In the genomic region with DNA sequence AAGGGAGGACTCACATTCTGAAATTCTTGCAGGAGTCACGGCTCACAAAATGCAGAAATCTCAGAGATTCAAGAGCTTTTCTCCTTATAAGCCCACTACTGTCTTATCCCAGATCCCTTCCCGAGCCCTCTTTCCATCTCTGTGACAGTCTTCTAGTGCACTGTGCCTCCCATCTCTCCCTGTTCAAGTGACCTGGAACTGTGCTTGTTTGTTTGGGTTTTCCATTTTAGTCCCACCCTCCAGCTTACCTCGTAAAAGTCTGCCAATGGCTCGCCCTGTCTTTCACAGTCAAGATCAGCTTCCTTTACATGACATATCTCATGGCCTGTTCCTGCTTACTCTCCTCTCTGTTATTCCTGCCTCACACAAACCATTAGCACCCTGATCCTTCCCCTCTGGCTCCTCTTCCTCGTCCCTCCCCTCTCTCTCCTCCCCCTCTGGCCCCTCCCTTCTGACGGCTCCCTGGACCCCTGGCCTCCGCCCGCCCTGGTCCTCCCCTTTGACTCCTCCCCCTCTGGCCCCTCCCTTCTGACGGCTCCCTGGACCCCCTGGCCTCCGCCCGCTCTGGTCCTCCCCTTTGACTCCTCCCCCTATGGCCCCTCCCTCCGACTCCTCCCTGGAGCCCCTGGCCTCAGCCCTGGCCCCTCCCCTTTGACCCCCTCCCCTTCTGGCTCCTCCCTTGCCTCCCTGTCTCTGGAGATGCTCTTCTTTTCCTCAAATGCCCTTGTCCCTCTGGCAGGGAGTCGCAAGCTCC, we compare ENCODE assay signal across 10 mouse cellular contexts. TPM values are rescaled to one million over a fixed set of nuclear protein-coding genes. Genes with fewer than 3 reads are reported as not detected.
A peak's percentile ranks its signal among the peaks of the same experiment; 100 is the strongest.
DNase-seq lines count a peak whose midpoint lies in the region; ATAC-seq and TF ChIP-seq lines count a peak whose summit lies in the region.
"Had no signal": no experiment of that assay in that cellular context is flagged by ENCODE, and none has a peak within 500 bp of the region (broad histone marks: within the 10 kb centered on the region; RNA-seq: fewer than 3 reads in every experiment).

No protein-coding gene starts in this region.

- 13% methylated on average over 13 of the region's 13 CpGs for WGBS in hindbrain, postnatal 0 days
- 10% methylated on average over 13 of the region's 13 CpGs for WGBS in liver, embryonic 12.5 days (ENCODE audit: insufficient replicate concordance)

- peak overlapping the region; percentile 26 for H3K4me2 ChIP-seq in hindbrain, postnatal 0 days (ENCODE audit: low read depth, low read length)
- H3K4me2 ChIP-seq in liver, embryonic 12.5 days = 0 out of 2 replicates have a peak overlapping the region, but pooled peaks have one; percentile 14

- H3K36me3 ChIP-seq in hindbrain, postnatal 0 days (ENCODE audit: insufficient read depth, low read length) = no peaks in the 10 kb centered on the region
- no peaks in the 10 kb centered on the region for H3K36me3 ChIP-seq in liver, embryonic 12.5 days
- H3K36me3 ChIP-seq: G1E had no signal

- no peaks in the 10 kb centered on the region for H3K27me3 ChIP-seq in hindbrain, postnatal 0 days (ENCODE audit: insufficient read depth, low read length)
- no peaks in the 10 kb centered on the region for H3K27me3 ChIP-seq in liver, embryonic 12.5 days (replicated peaks)

- TF ChIP-seq CTCF in hindbrain, postnatal 0 days (IDR thresholded peaks at IDR 0.05; ENCODE audit: low read depth) = no peak

- ATAC-seq in hindbrain, postnatal 0 days = peak; percentile 53; the same call in 1 of the 2 replicates
- ATAC-seq in liver, embryonic 12.5 days = 0 out of 2 replicates have a peak, but pooled peaks have one; percentile 32
- ATAC-seq in megakaryocyte-erythroid progenitor cell, adult 5-6 weeks (replicated peaks; ENCODE audit: low FRiP score, low TSS enrichment, poor library complexity, severe bottlenecking) = no peak

- no peaks in the 10 kb centered on the region for H3K9me3 ChIP-seq in hindbrain, postnatal 0 days (ENCODE audit: low read length)
- no peaks in the 10 kb centered on the region for H3K9me3 ChIP-seq in liver, embryonic 12.5 days (replicated peaks)

- no peaks in the 10 kb centered on the region for H3K4me1 ChIP-seq in hindbrain, postnatal 0 days (ENCODE audit: insufficient read depth, low read length)
- no peaks in the 10 kb centered on the region for H3K4me1 ChIP-seq in liver, embryonic 12.5 days

- no peak overlapping the region for H3K9ac ChIP-seq in hindbrain, postnatal 0 days (replicated peaks; ENCODE audit: low read length)
- no peak overlapping the region for H3K9ac ChIP-seq in liver, embryonic 12.5 days

- no peak overlapping the region for H3K4me3 ChIP-seq in hindbrain, postnatal 0 days (ENCODE audit: low read length)
- no peak overlapping the region for H3K4me3 ChIP-seq in liver, embryonic 12.5 days
- H3K4me3 ChIP-seq: erythroblast, embryonic 14.5 days had no signal

- H3K27ac ChIP-seq in hindbrain, postnatal 0 days = no peak overlapping the region
- H3K27ac ChIP-seq in liver, embryonic 12.5 days = no peak overlapping the region

- DNase-seq in ovary, adult 18-20 months (ENCODE audit: low spot score) = peak; percentile 51
- DNase-seq in ovary, postnatal 10 days (ENCODE audit: low spot score) = no peak
- DNase-seq in gastrocnemius, postnatal 25 days = peak; percentile 54
- peak; percentile 22 for DNase-seq in hindbrain, postnatal 0 days (ENCODE audit: low spot score)
- DNase-seq in ovary, postnatal 14 days (ENCODE audit: low spot score) = peak; percentile 11
- no peak for DNase-seq in natural killer cell, adult 2 months (ENCODE audit: low spot score in 2 of 2)

RNA-seq across cellular contexts. Expression of a gene that starts 55.5 kb away (rescaled TPM):
- total RNA-seq in gastrocnemius, postnatal 25 days (2021) = 1 to 10 TPM in 1 of 2 experiments, under 1 TPM in 1; 0.62 to 1.0 TPM
- 72.9 and 79.1 TPM in 2 replicates for total RNA-seq in hindbrain, postnatal 0 days (2014; rRNA removed)
- 21.2 and 23.0 TPM in 2 replicates for polyA plus RNA-seq in hindbrain, postnatal 0 days (2015; fragmentation: Nextera tagmentation; extraction: Ambion mirVana)
- 0.32 and 0.42 TPM in 2 replicates for polyA plus RNA-seq in liver, embryonic 12.5 days (2016; fragmentation: Nextera tagmentation; extraction: Ambion mirVana)
- not detected in 2 replicates for total RNA-seq in megakaryocyte-erythroid progenitor cell, adult 5-6 weeks (2014; fragmentation: Nextera tagmentation)
- 0.70 and 0.80 TPM in 2 replicates for total RNA-seq in megakaryocyte-erythroid progenitor cell, adult 5-6 weeks (2017)
- polyA plus RNA-seq: erythroblast, embryonic 14.5 days; G1E had no signal

Comparison
In these comparisons a context has a peak if more than half of its experiments do, and no peak if none do; other contexts are left out.
1. DNase-seq: peak in ovary, adult 18-20 months (single experiment), gastrocnemius, postnatal 25 days (single experiment), hindbrain, postnatal 0 days (single experiment) and ovary, postnatal 14 days (single experiment); none in ovary, postnatal 10 days (single experiment) and natural killer cell, adult 2 months (0 of 2).
2. RNA of a gene that starts 55.5 kb away (total RNA-seq): 72.9 to 79.1 TPM in hindbrain, postnatal 0 days; 0.62 to 1.0 TPM in gastrocnemius, postnatal 25 days and 0.70 to 0.80 TPM in megakaryocyte-erythroid progenitor cell, adult 5-6 weeks; every median in the first group is over 10 times any median in the second.